Mouse (Mus musculus): ENCODE data around the gene Hmg20b.

DNA sequence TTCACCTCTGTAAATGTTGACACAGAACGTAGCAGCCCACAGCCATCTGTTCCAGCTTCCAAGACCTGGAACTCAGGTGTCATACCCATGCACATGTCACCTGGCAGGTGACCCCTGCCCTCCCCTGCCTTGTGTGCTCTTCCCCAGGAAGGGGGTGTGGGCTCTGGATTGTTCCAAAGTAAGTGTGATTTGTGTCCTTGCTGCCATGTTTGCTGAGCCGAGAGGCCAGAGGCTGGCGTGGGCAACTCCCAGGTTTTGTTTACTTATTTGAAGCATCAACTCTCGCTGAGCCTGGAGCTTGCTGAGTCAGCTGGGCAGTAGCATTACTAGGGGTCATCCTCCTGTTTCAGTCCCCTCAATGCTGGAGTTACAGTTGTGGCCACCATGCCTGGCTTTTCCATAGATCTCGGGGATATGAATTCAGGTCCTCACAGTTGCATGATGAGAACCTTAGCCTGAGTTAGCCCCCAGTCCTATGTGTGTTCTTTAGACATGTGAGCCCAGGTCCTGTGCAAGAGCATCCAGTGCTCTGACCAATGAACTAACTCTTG lies 38.3 kb upstream of the Hmg20b start, which contains the start of gene Gm48552:
- no peak for TF ChIP-seq POLR2A (IDR thresholded peaks at IDR 0.05; ENCODE audit: insufficient read length, low read depth)
- no peak for TF ChIP-seq MYOD1 (IDR thresholded peaks at IDR 0.05; ENCODE audit: control insufficient read depth in 1 of 3, insufficient read length in 2 of 3, low read depth in 2 of 3)
- no peak for TF ChIP-seq USF1 (IDR thresholded peaks at IDR 0.05; ENCODE audit: low read depth)
- no peak for TF ChIP-seq MAX (IDR thresholded peaks at IDR 0.05; ENCODE audit: low read depth)

Data from myocyte (in vitro differentiated cells).